Mouse (Mus musculus) midbrain, embryonic 11.5 days (tissue): Measurements from ENCODE around the gene Nek5. TPM values are rescaled to one million over a fixed set of nuclear protein-coding genes. Genes with fewer than 3 reads are reported as not detected.

Experiments
- ATAC-seq: fragments of 200-750 bp; cut with Nextera tagmentation; 2 replicates; pipeline ENCODE4 v1.8.0; 2017; ENCODE audit warnings: moderate TSS enrichment, moderate library complexity; ENCODE audit not compliant: low FRiP score
- DNase-seq: peaks from one replicate; pipeline ENCODE4 v3.0.0; 2015; ENCODE audit warnings: low spot score; ENCODE audit errors: missing footprints
- H3K27ac ChIP-seq: fragments of 300-500 bp; sonication (generic); 2 replicates; pipeline ENCODE4 v1.5.1; 2014; ENCODE audit warnings: low read depth, low read length
- H3K27me3 ChIP-seq: fragments of 300-500 bp; sonication (generic); 2 replicates; pipeline ENCODE4 v1.6.1; 2014; ENCODE audit warnings: mild to moderate bottlenecking, low read length, moderate library complexity, mixed read lengths; ENCODE audit not compliant: control insufficient read depth, insufficient read depth
- H3K36me3 ChIP-seq: fragments of 300-500 bp; sonication (generic); 2 replicates; pipeline ENCODE4 v1.6.1; 2014; ENCODE audit warnings: mild to moderate bottlenecking, low read length, moderate library complexity, mixed read lengths; ENCODE audit not compliant: control insufficient read depth, insufficient read depth
- H3K4me1 ChIP-seq: fragments of 300-500 bp; sonication (generic); 2 replicates; pipeline ENCODE4 v1.6.1; 2014; ENCODE audit warnings: low read length; ENCODE audit not compliant: control insufficient read depth, insufficient read depth
- H3K4me2 ChIP-seq: fragments of 300-500 bp; sonication (generic); 2 replicates; pipeline ENCODE4 v1.6.1; 2014; ENCODE audit warnings: mild to moderate bottlenecking, moderate library complexity
- H3K4me3 ChIP-seq: fragments of 300-500 bp; sonication (generic); 2 replicates; pipeline ENCODE4 v1.5.1; 2014; ENCODE audit warnings: low read depth, low read length
- H3K9ac ChIP-seq: fragments of 300-500 bp; sonication (generic); 2 replicates; pipeline ENCODE4 v1.6.1; 2014; ENCODE audit warnings: low read length
- H3K9me3 ChIP-seq: fragments of 300-500 bp; sonication (generic); 2 replicates; pipeline ENCODE4 v1.6.1; 2016; ENCODE audit warnings: low read length; ENCODE audit not compliant: control insufficient read depth
- WGBS: fragments of 180-500 bp; shearing (Covaris S2); extraction: QIAGEN DNeasy Blood & Tissue Kit; methylation state at CpG from one replicate; pipeline ENCODE4 v1.1.7; 2014; 5-methylcytosine and 5-hydroxymethylcytosine counted together
- polyA plus RNA-seq: library from polyadenylated mRNA; unstranded; fragments of >200 nt; fragmentation: Nextera tagmentation; extraction: Ambion mirVana; gene quantifications from 2 replicates; pipeline ENCODE4 v1.2.1, GENCODE M21; 2014

Gene Nek5
- polyA plus RNA-seq, 1 experiment from 2014 or later, result 0.16 TPM

- H3K4me2 ChIP-seq, result no peak overlapping the region
- WGBS, result 32% methylated on average over 6 of the region's 6 CpGs
- peaks cover 4% of the 10 kb centered on the region for H3K4me1 ChIP-seq
- no peaks in the 10 kb centered on the region for H3K9me3 ChIP-seq
- H3K27me3 ChIP-seq, result no peaks in the 10 kb centered on the region
- no peaks in the 10 kb centered on the region for H3K36me3 ChIP-seq
- H3K9ac ChIP-seq, result peak overlapping the region; percentile 16; the same call in 1 of the 2 replicates
- no peak for DNase-seq
- ATAC-seq, result peak; percentile 68
- H3K4me3 ChIP-seq, result no peak overlapping the region
- H3K27ac ChIP-seq, result no peak overlapping the region
Observed at GRCm38 (mm10) chr8:22040153-22040509, 84.7 kb downstream of the Nek5 start.

DNA sequence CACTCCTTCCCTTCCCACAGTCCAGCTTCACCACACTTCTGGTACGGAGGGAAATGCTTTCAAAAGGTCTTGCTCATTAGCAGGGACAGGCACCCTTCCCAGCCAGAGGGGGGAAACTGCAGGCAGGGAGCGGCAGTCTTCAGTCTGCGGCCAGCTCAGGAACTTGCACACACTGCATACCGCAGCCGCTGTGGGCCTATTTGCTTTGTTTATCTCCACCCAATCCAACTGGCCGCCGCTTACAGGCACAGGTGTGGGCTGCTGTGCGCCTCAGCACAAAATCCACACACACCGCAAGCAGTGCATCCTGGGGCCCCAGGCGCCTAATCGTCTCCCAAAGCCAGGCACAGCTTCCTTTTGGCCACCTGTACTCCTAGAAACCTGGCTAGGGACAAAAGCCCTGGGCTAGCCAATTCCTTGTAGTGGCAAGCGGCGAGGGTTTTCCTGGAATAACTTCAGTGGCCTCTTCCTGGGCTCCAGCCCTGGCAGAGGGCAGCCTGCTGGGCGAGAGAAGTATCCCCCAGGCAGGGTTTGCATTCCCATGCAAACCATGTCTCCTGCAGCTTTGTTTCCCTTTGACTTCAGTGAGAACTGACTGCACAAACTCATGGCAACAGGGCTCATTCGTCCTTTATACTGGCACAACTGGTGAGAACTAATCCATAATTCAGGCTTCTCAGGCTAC is 85.2 kb downstream of the Nek5 start:
- Histone ChIP-seq H3K9ac (peak overlapping the region; percentile 16; the same call in 1 of the 2 replicates), H3K27me3 (no peaks in the 10 kb centered on the region), H3K27ac (no peak overlapping the region), H3K4me2 (no peak overlapping the region), H3K4me1 (peaks cover 4% of the 10 kb centered on the region), H3K36me3 (no peaks in the 10 kb centered on the region), H3K4me3 (no peak overlapping the region), H3K9me3 (no peaks in the 10 kb centered on the region)
- DNase-seq (no peak), ATAC-seq (no peak)
- WGBS, result 11% methylated on average over 15 of the region's 15 CpGs

DNA sequence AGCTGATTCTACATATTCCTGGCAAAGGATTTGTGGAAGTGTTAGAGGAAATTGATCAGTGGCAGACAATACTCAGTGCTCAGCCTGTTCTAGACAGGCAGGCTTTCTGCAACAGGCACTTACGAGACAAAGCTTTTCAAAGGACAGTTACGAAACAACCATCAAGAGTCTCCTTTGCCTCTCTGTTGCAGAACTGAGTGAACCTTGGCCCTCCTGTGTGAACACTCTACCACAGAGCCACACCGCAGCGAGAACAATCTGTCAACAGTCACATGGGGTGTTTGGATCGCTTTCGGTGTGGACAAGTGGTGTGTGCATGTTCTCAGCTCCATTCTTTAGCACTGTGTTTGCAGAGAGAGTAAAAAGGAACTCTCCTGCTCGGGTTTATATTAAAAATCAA is 87.8 kb downstream of the Nek5 start:
- H3K9me3 ChIP-seq, result no peaks in the 10 kb centered on the region
- H3K27ac ChIP-seq, result no peak overlapping the region
- no peaks in the 10 kb centered on the region for H3K27me3 ChIP-seq
- DNase-seq (no peak), ATAC-seq (no peak)
- H3K4me1 ChIP-seq, result peaks cover 4% of the 10 kb centered on the region
- no peak overlapping the region for H3K9ac ChIP-seq
- H3K36me3 ChIP-seq, result no peaks in the 10 kb centered on the region
- WGBS, result 85% methylated on average over 7 of the region's 7 CpGs
- H3K4me2 ChIP-seq, result no peak overlapping the region
- H3K4me3 ChIP-seq, result no peak overlapping the region

- Histone ChIP-seq H3K9ac (no peak overlapping the region), H3K4me2 (no peak overlapping the region), H3K27ac (no peak overlapping the region), H3K9me3 (no peaks in the 10 kb centered on the region), H3K36me3 (no peaks in the 10 kb centered on the region), H3K27me3 (no peaks in the 10 kb centered on the region), H3K4me1 (peaks cover 4% of the 10 kb centered on the region), H3K4me3 (no peak overlapping the region)
- WGBS, result 89% methylated on average over 9 of the region's 9 CpGs
- no peak for DNase-seq
- ATAC-seq, result no peak
Observed at GRCm38 (mm10) chr8:22036137-22036536, 88.7 kb downstream of the Nek5 start.

GRCm38 (mm10) chr8:22030990-22031389 is 93.9 kb downstream of the Nek5 start:
- H3K4me1 ChIP-seq, result no peaks in the 10 kb centered on the region
- H3K27me3 ChIP-seq, result no peaks in the 10 kb centered on the region
- DNase-seq (no peak), ATAC-seq (no peak)
- no peak overlapping the region for H3K4me2 ChIP-seq
- no peaks in the 10 kb centered on the region for H3K9me3 ChIP-seq
- H3K9ac ChIP-seq, result no peak overlapping the region
- no peak overlapping the region for H3K27ac ChIP-seq
- 80% methylated on average over 3 of the region's 3 CpGs for WGBS
- H3K36me3 ChIP-seq, result no peaks in the 10 kb centered on the region
- no peak overlapping the region for H3K4me3 ChIP-seq

DNA sequence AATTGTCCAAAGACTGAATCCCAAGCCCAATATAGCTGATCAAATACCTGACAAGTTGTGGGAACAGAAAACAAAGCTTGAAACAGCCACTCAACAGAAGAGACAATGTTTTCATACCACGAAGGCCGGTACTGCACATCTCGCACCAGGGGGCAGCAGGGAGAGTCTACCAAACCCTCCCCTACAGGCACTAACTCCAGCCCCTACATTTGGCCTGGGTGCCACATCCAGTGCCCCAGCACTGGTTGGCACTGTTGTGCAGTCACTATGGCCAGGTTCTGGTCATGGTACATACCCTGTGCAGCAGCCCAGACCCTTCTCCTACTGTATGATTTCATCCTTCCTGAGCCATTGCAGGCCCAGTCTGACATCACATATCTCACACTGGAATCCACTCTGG is 95.9 kb downstream of the Nek5 start:
- Histone ChIP-seq H3K9me3 (no peaks in the 10 kb centered on the region), H3K4me1 (no peaks in the 10 kb centered on the region), H3K36me3 (no peaks in the 10 kb centered on the region), H3K27me3 (no peaks in the 10 kb centered on the region), H3K4me3 (no peak overlapping the region), H3K4me2 (no peak overlapping the region), H3K27ac (no peak overlapping the region), H3K9ac (no peak overlapping the region)
- DNase-seq (no peak), ATAC-seq (0 out of 2 replicates have a peak, but pooled peaks have one; percentile 19)
- WGBS, result 91% methylated on average over 3 of the region's 3 CpGs

DNA sequence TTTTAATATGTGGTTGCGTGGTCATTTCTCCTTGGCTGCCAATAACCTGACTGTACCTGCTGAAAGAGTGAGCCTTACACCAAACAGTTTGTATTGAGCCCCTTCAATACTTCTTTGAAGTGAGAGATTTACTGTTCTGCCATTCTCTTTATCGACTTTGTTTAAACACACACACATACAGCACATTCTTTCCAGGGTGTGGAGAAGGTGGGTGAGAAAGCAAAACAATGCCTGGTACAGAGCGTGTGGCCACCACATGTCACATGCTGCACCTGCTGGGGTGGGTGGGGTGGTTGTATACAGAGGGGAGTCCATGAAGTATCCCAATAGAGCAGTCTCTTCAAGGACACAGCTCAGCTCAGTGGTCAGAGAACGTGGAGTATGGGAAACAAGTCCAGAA is 99.6 kb downstream of the Nek5 start:
- no peaks in the 10 kb centered on the region for H3K36me3 ChIP-seq
- no peak for ATAC-seq
- H3K27me3 ChIP-seq, result no peaks in the 10 kb centered on the region
- H3K4me2 ChIP-seq, result no peak overlapping the region
- WGBS, result 81% methylated on average over 4 of the region's 4 CpGs
- no peaks in the 10 kb centered on the region for H3K9me3 ChIP-seq
- H3K27ac ChIP-seq, result no peak overlapping the region
- H3K4me3 ChIP-seq, result no peak overlapping the region
- H3K4me1 ChIP-seq, result no peaks in the 10 kb centered on the region
- DNase-seq, result no peak
- no peak overlapping the region for H3K9ac ChIP-seq

Other genes with a start within 250 kb of the Nek5 start
- not detected in 2 replicates for gene Defb9, start 239.6 kb downstream of the Nek5 start, polyA plus RNA-seq
- gene Defb11, start 218.6 kb downstream of the Nek5 start, polyA plus RNA-seq, result not detected in 2 replicates
- not detected in 2 replicates for gene Defb15, start 192.3 kb downstream of the Nek5 start, polyA plus RNA-seq
- gene Defb35, start 186.7 kb downstream of the Nek5 start, polyA plus RNA-seq, result not detected in 2 replicates
- gene Defb13, start 178.3 kb downstream of the Nek5 start, polyA plus RNA-seq, result not detected in 2 replicates
- not detected in 2 replicates for gene Fam90a1a, start 166.3 kb downstream of the Nek5 start, polyA plus RNA-seq
- not detected in 2 replicates for gene Ccdc70, start 155.3 kb downstream of the Nek5 start, polyA plus RNA-seq
- 1.8 and 2.0 TPM in 2 replicates for gene Atp7b, start 64.7 kb downstream of the Nek5 start, polyA plus RNA-seq
- 32.5 and 35.9 TPM in 2 replicates for gene Alg11, start 64.3 kb downstream of the Nek5 start, polyA plus RNA-seq
- gene Nek3, start 41.4 kb upstream of the Nek5 start, polyA plus RNA-seq, result 8.6 and 8.9 TPM in 2 replicates
- gene Ckap2, start 60.8 kb upstream of the Nek5 start, polyA plus RNA-seq, result 74.0 and 77.1 TPM in 2 replicates
- gene Vps36, start 67.8 kb upstream of the Nek5 start, polyA plus RNA-seq, result 43.6 and 43.7 TPM in 2 replicates
- 8.3 and 10.5 TPM in 2 replicates for gene Thsd1, start 102.3 kb upstream of the Nek5 start, polyA plus RNA-seq
- gene Tpte, start 158.4 kb upstream of the Nek5 start, polyA plus RNA-seq, result not detected in 2 replicates